Mouse (Mus musculus) gastrocnemius, adult 18-20 months (tissue): ENCODE measurements around the gene Slc12a8. TPM values are rescaled to one million over a fixed set of nuclear protein-coding genes. Genes with fewer than 3 reads are reported as not detected.

Experiments used
- DNase-seq: peaks from one replicate; pipeline ENCODE4 v3.0.0; 2021; ENCODE audit warnings: low spot score
- total RNA-seq, 2 experiments: library from RNA; stranded (reverse); gene quantifications; 2 replicates each; pipeline ENCODE4 v1.2.3; 2021

Gene Slc12a8
- total RNA-seq, 2 experiments from 2014 or later, result 0.09 to 0.17 TPM

- peak; percentile 26 for DNase-seq
These were observed 179.9 kb downstream of the Slc12a8 start for GRCm38 (mm10) chr16:33696811-33697575.

DNA sequence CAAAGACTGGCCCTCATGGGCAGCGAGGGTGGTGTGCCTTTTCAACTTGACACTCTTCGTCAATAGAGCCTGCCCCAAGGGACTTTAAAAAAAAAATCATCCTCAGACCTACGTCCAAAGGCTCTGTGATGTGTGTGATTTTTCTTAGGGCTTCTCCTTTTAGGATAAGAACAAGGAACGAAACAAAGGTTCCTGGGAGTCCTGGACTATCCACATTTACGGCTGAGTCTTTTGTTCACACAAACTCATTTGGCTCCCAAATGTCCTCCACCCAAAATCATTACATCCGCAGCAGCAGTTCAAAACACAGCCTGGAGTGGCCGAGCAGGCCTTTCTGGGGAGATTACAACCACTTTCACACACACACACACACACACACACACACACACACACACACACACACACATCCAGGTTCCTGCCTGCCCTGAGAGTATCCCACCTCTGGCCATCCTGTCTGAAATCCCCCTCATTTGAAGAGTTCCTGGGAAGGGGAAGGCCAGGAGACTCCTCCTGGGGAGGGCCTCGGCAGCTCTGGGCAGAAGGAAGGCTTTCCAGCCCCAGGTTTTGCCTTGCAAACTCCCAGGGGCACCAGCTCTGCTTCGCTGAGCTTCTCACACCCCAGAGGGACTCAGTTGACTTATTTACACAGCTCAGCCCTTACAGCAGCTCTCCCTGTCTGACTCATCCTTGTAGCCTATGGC is 180.6 kb downstream of the Slc12a8 start:
- DNase-seq, result no peak

GRCm38 (mm10) chr16:33698277-33698790 is 181.2 kb downstream of the Slc12a8 start:
- DNase-seq, result peak; percentile 32

GRCm38 (mm10) chr16:33700584-33700983 is 183.5 kb downstream of the Slc12a8 start:
- no peak for DNase-seq

DNA sequence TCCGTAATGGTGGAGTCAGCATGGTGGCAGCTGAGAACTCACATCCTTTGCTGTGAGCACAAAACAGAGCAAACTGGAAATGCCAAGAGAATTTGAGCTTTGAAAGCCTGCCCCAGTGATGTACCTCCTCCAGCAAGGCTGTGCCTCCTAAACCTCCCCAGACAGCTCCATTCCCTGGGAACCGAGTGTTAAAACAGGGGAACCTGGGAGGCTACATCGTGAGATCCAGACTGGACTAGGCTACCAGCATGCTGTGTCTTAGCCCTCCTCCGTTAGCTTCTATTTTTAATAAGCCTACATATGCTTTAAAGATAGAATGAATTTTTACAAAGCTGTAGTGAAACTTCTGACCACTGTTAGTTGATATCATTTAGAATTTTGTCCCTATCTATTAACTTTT is 184.7 kb downstream of the Slc12a8 start:
- no peak for DNase-seq

GRCm38 (mm10) chr16:33704289-33704688 is 187.2 kb downstream of the Slc12a8 start:
- DNase-seq, result no peak

GRCm38 (mm10) chr16:33705258-33705657 is 188.1 kb downstream of the Slc12a8 start:
- peak; percentile 28 for DNase-seq

- DNase-seq, result no peak
These were observed 189.2 kb downstream of the Slc12a8 start for GRCm38 (mm10) chr16:33706111-33706890.

DNA sequence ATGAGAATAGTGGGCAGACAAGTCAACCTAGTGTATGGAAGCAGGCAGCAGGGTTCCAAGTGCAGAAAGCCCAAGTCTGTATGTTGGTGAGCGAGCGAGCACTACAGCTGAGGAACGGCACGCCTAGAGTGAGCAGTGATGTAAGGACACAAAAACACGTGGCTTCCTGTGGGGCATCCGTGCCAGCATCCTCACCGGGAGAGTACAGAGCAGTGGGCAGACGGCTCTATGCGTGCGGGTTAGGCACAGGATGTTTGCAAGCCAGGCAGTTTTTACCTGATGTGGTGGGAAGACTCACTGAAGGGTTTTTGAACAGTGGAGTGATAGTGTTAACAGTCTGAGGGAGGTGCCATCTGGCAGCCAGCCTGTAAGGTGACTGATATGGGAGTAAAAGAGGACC is 190.9 kb downstream of the Slc12a8 start:
- no peak for DNase-seq

- DNase-seq, result no peak
These were observed 191.7 kb downstream of the Slc12a8 start for GRCm38 (mm10) chr16:33708585-33709397.

Other genes starting within 250 kb of the Slc12a8 start
- 10 to 100 TPM; 23.2 to 27.6 TPM for gene Zfp148, start 136.5 kb upstream of the Slc12a8 start, total RNA-seq
- 10 to 100 TPM; 20.8 to 34.1 TPM for gene Heg1, start 167.0 kb downstream of the Slc12a8 start, total RNA-seq